Comparison of ENCODE assay signal across 23 mouse cellular contexts in the genomic region with DNA sequence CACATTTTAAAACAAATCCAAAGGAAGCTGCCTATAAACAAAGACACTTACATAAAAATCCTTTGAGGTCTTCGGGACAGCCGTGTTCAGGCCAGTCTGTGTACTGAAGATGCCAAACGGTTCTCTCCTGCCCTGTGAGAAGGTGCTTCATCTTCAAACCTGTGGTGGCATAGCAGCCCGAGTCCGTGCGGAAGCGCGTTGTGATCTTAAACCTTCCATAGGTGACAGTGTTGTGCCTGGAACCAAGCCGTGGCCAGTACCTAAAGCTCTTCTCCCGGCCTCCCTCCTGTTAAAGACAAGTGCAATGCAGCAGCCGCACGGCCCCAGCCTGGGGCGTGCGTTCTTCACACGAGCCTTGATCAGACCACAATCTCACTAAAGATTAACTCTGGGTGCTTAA. TPM values are rescaled to one million over a fixed set of nuclear protein-coding genes. Genes with fewer than 3 reads are reported as not detected.
DNase-seq lines count a peak whose midpoint lies in the region; ATAC-seq lines count a peak whose summit lies in the region.
"Had no signal": no experiment of that assay in that cellular context is flagged by ENCODE, and none has a peak within 500 bp of the region (broad histone marks: within the 10 kb centered on the region; RNA-seq: fewer than 3 reads in every experiment).

No protein-coding gene starts in this region.

- H3K4me1 ChIP-seq in neural tube, embryonic 13.5 days (replicated peaks) = peaks cover 8% of the 10 kb centered on the region
- H3K4me1 ChIP-seq: embryonic facial prominence, embryonic 10.5 days; embryonic facial prominence, embryonic 12.5 days; forebrain, embryonic 13.5 days; forebrain, embryonic 15.5 days had no signal

- peak; percentile 64 for DNase-seq in heart, adult 11 months
- DNase-seq in heart, postnatal 10 days = no peak
- DNase-seq in neural tube, embryonic 10.5 days (ENCODE audit: extremely low spot score, low spot score) = no peak
- DNase-seq in yolk sac, embryonic 10.5 days (ENCODE audit: low spot score) = peak; percentile 37
- DNase-seq: adrenal gland, adult 8-10 months; adrenal gland, postnatal 14 days; adrenal gland, postnatal 36 days; B cell, adult 2 months; cerebellum, adult 11-12 months; cerebellum, adult 2 months; cerebellum, adult 9-10 months; cerebellum, postnatal 10 days; cerebellum, postnatal 25 days had no signal

- no peak overlapping the region for H3K9ac ChIP-seq in neural tube, embryonic 13.5 days
- H3K9ac ChIP-seq: embryonic facial prominence, embryonic 12.5 days; forebrain, embryonic 13.5 days; forebrain, embryonic 15.5 days had no signal

- H3K36me3 ChIP-seq in neural tube, embryonic 13.5 days = peaks cover 30% of the 10 kb centered on the region

- intact Hi-C loops in heart, postnatal 10 days (cut with DNase I) = loop anchor here (5.0 kb wide), 3 partner anchors 57 to 97 kb away; partner anchors contain the start of gene Ptpn21

- H3K4me3 ChIP-seq in neural tube, embryonic 13.5 days = no peak overlapping the region
- H3K4me3 ChIP-seq: embryonic facial prominence, embryonic 10.5 days; embryonic facial prominence, embryonic 12.5 days; forebrain, embryonic 13.5 days; forebrain, embryonic 15.5 days had no signal

- peak; percentile 47; the same call in 1 of the 2 replicates for ATAC-seq in neural tube, embryonic 13.5 days (ENCODE audit: low read depth)
- ATAC-seq: activated CD4-positive, CD25-positive, alpha-beta regulatory T cell, adult 4 months; CD4-positive, CD25-positive, alpha-beta regulatory T cell, adult 4 months; forebrain, embryonic 13.5 days; forebrain, embryonic 15.5 days; Patski had no signal

- 80% methylated on average over 15 of the region's 15 CpGs for WGBS in neural tube, embryonic 13.5 days

- no peaks in the 10 kb centered on the region for H3K9me3 ChIP-seq in neural tube, embryonic 13.5 days
- H3K9me3 ChIP-seq: embryonic facial prominence, embryonic 10.5 days; embryonic facial prominence, embryonic 12.5 days; forebrain, embryonic 13.5 days; forebrain, embryonic 15.5 days; G1E had no signal

- no peaks in the 10 kb centered on the region for H3K27me3 ChIP-seq in neural tube, embryonic 13.5 days
- H3K27me3 ChIP-seq: CH12.LX; embryonic facial prominence, embryonic 12.5 days; forebrain, embryonic 13.5 days; forebrain, embryonic 15.5 days; Patski had no signal

- no peak overlapping the region for H3K4me2 ChIP-seq in neural tube, embryonic 13.5 days
- H3K4me2 ChIP-seq: embryonic facial prominence, embryonic 12.5 days; forebrain, embryonic 13.5 days; forebrain, embryonic 15.5 days had no signal

- 0 out of 2 replicates have a peak overlapping the region, but pooled peaks have one; percentile 23 for H3K27ac ChIP-seq in neural tube, embryonic 13.5 days (replicated peaks)
- H3K27ac ChIP-seq: embryonic facial prominence, embryonic 10.5 days; embryonic facial prominence, embryonic 12.5 days; forebrain, embryonic 13.5 days; forebrain, embryonic 15.5 days had no signal

RNA-seq across cellular contexts. Expression of gene Spata7, which starts 51.9 kb away (rescaled TPM):
- total RNA-seq in heart, postnatal 10 days (2021) = 1 to 10 TPM; 7.4 to 7.7 TPM
- 27.6 and 31.2 TPM in 2 replicates for polyA plus RNA-seq in neural tube, embryonic 13.5 days (2015; fragmentation: Nextera tagmentation; extraction: Ambion mirVana)

RNA-seq across cellular contexts. Expression of gene Ptpn21, which starts 57.3 kb away (rescaled TPM):
- 10 to 100 TPM; 26.3 to 31.6 TPM for total RNA-seq in heart, postnatal 10 days (2021)
- polyA plus RNA-seq in neural tube, embryonic 13.5 days (2015; fragmentation: Nextera tagmentation; extraction: Ambion mirVana) = 4.5 and 5.3 TPM in 2 replicates

Comparison
In these comparisons a context has a peak if more than half of its experiments do, and no peak if none do; other contexts are left out.
1. DNase-seq: peak in heart, adult 11 months (single experiment) and yolk sac, embryonic 10.5 days (single experiment); none in heart, postnatal 10 days (0 of 2) and neural tube, embryonic 10.5 days (single experiment).